Mouse (Mus musculus): ENCODE measurements around the gene Akna.

The Akna gene

DNA sequence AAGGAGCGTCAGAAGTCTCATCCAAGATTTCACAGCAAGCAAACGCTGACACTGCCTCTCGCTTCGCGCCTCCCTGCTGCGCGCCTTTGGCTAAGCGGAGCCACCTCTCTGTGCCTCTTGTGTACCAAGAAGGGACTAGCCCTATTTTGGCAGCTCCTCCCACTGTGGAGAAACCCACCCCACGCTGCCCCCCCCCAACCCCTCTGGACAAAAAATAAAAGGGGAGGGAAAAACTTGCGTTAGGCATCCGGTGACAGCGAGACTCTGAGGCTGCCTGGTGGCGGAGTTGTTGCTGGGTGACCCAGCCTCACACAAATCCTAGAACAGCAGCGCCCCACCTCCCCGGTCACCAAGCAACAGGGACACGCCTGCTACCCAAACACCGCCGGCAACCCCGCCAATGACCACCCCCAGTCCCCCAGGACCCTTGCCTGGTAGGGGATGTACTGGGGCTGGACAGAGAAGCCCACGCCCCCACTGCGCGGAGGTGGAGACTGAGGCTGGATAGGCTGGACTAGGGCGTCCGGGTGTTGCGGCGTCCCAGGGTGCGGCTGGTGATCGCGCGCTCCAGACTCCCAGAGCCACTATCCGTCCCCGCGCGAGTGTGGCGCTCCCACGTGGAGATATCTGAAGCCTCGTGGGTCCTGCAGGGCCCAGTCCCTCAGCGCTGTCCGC lies 6.9 kb upstream of the Akna start:
- peak; percentile 52 for DNase-seq (ENCODE audit: low spot score)

DNA sequence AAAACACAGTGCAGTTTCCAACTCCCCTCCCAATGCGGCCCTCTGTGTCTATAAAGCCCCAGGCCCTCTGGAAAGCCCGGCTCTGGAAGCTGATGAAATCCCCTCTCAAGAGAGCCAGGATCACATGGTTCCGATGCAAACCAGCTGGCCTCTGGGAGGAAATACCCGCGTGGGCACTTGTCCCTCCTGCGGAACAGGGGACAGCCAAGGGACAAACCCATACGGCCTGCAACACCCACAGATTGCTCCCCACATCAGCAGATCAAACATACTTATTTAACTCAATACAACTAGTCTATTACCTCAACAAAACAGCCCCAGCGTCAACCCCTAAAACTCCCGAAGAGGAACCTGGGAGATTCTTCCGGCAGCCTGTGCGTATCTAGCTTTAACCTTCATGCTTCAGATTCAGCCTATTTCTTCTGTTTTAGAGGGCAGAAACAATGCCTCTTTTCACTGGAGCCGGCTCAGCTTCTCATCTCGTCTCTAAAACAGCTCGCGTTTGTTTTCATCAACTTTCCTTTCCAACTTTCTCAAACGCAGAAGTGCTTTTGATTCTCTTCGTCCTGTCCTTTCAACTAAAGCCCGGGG lies 6.3 kb upstream of the Akna start:
- no peak for DNase-seq (ENCODE audit: low spot score)

- DNase-seq (ENCODE audit: low spot score), result peak; percentile 49
Measured at GRCm38 (mm10) chr4:63408649-63409048, 5.5 kb upstream of the Akna start.

GRCm38 (mm10) chr4:63408247-63408646 lies 5.1 kb upstream of the Akna start:
- no peak for DNase-seq (ENCODE audit: low spot score)

DNA sequence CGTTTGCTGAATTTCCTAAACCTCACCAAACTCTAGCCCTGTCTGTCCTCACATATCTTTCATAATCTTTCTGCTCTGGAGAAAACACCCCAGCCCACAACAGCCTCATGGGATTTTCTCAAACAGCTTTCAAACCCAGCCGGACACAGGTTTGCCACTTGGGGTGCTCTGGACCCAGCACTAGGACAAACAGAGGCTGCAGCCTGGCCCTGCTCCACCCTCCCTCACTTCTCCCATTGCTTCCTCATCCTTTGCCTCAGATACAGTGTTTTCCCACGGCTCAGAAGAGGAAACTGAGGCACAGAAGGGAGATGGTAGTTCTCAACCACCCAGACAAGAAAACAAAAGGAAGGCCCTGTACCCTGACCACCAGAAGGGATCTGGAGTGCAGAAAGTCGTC lies 2.5 kb upstream of the Akna start:
- DNase-seq (ENCODE audit: low spot score), result no peak

DNA sequence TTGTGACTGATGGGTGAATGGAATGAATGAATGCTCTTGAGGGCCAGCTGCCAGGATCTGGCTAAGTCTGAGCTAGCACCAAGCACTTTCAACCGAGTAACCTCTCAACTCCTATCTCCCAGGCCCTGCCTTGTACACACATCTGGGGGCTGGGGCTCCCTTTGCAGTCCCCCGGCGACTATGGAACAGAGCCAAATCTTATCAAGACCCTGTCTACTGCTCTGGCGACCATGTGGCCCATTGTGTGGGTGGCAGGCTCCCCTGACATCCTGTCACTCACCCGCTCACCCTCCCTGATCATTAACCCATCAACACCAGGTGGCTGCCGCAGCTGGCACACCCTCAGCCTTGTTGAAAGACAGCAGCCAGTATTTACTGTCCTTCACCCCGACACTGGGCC lies 1.9 kb upstream of the Akna start:
- DNase-seq (ENCODE audit: low spot score), result no peak

GRCm38 (mm10) chr4:63404205-63404604 lies 1.1 kb upstream of the Akna start:
- no peak for DNase-seq (ENCODE audit: low spot score)

DNA sequence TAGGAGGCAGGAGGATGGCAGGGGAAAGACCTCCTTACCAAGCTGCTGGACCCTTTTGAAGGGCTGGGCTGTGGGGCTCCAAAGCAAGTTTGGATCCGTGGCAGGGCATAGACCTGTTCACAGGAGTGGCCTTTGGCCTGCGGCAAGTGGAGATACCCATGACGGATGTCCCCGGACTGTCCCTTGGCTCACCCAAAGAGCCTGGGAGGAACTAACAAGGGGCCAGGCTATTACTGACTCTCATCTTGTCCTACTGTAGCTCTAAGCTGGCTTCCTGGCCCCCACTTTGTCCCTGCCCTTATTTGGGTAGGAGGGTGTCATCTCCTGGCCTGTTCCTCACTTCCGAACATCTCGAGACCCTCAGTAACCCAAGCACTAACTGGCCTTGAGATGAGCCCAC lies 596 bp downstream of the Akna start:
- DNase-seq (ENCODE audit: low spot score), result no peak

DNA sequence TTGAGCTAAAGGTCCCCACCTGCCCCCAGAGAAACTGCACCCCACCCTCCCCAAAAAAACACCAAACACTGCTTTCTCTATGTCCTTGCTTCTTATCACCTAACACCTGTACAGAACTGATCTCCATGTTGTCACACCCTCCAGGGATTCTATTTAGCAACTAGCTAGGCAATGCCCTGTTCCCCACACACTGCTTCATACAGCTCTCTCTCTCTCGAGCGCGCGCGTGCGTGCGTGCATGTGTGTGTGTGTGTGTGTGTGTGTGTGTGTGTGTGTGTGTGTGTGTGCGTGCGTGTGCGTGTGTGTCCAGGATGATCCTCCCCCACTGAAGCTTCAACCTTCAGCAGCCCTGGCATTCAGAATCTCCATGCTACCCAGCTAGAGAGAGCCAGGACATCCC lies 1.1 kb downstream of the Akna start:
- no peak for DNase-seq (ENCODE audit: low spot score)

DNA sequence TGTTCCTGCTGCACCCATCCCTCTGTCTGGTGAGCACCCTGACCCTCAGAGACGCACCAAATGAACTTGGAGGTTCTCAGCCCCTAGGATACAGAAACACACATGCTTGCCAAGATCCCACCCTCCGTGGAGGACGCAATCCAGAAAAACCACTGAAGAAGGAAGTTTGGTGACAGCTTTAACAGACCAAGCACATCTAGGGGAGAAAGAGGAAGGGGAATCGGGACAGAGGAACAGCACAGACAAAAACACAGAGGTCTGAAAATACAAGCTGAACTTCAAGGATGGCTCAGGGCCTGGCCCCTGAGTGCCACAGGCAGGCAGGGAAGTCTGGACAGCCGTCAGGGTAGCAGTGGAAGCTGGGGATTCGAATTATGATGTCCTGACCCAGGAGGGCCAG lies 1.5 kb downstream of the Akna start:
- DNase-seq (ENCODE audit: low spot score), result no peak

DNA sequence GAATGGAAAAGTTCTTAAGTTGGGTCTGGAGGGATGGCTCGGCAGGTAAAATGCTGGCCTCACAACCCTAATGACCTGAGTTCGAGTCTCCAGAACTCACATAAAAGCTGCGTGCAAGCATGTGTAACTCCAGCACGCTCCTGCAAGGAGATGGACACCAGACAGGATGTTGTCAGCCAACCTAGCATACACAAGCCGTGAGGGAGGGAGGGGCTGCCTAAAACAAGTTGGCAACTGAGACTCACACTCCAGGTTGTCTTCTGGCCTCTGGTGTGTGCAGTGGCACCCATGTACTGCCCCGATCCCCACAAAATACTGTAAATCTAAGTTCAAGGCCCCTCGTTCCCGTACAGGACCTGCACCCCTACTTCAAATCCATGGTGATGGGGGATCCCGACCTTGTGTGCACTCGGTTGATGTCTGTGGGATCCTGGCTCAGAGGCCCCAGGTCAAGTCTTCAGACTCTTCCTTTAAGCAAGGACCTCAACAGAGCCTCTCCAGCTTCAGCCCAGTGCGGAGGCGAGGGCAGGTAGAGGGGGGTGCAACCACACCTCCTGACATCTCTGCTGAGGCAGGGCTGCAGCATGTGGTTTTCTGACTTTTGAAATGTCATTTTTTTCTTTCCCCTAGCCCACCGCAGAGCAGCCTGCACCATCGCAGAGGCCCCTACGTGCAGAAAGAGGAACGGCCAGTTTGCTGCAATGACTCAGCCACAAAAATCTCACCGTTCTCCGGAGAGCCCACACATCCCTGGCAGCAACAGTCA lies 2.4 kb downstream of the Akna start:
- no peak for DNase-seq (ENCODE audit: low spot score)

- no peak for DNase-seq (ENCODE audit: low spot score)
Measured at GRCm38 (mm10) chr4:63399691-63400270, 3.4 kb downstream of the Akna start.

DNA sequence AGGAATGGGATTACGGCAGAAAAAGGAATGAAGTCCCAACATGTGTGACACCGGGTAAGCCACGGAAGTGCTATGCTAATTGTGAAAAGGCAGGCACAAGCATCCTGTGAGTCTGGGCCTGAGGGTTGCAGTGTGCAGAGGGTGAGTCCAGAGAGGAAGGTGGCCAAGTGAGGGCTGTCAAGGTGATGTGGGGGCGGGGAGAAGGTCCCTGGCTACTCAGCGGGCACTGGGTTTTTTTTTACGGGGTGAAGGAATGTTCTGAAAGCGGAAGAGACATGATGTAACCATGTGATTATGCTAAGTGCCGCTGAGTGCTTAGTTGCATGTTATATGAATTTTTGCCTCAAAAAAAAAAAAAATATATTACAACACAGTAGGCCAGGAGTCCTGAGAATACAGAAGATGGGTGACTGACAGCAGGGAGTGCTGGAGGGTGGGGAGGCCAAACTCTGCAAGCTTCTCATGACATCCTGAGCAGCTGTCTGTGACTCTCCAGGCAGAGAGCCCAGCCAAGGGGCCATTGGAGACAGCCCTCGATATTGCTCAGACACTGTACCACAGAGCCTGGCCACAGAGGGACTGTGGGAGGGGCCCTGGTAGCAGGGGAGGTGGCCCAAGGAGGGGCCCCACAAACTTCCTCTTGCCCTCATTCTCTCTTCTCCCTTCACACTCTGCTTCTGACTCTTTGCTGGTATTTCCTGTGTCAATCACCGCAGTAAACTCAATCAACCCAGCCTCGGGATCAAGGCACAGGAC lies 4.1 kb downstream of the Akna start:
- no peak for DNase-seq (ENCODE audit: low spot score)

- no peak for DNase-seq (ENCODE audit: low spot score)
Measured at GRCm38 (mm10) chr4:63397981-63398537, 5.1 kb downstream of the Akna start.

DNA sequence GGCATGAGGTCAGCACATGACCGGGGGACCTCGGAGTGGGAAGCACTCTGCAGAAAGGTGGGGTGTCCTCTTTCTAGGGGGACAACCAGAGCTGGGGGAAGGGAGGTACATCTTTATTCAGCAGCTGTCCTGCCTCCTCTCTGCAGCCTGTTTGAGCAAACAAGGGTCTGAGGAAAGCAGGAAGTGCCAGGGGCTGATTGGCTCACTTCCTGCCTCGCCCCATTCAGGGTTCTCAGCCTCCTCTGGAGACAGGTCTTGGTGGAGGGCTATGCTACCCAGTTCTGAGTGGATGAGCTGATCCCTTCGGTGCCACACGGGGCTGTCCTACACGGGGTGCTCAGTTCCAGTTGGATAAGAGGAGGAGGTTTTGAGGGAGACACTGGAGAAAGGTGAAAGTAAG lies 11.8 kb downstream of the Akna start:
- no peak for DNase-seq (ENCODE audit: low spot score)

DNA sequence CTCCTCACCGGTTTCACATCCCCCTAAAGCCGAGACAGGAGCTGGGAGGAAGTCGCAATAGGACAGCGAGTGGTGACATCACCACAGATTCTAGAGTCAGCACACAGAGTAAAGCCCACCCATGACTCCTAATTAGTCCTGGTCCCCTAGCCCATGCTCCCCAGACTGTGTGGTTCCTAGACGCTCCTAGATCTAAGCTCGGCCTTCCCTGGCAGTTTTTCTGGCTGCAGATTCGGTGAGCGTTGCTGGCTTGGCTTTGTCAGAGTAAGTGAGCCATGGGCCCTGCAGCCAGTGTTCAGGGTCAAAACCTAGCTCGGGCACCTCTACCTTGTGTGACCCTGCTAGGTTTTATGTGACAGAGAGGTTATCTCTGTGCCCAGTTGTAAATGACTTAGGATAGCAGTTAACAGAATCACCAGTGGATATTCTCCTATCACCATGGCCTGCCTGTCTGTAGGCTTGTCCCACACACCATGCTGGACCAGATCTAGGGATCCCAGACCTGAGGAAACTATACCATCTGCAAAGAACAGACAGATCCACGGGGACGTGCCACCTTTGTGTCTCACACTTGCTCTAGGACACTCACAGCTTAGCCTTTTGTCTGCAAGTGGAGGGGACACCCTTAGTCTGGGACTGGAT lies 13.1 kb downstream of the Akna start:
- DNase-seq (ENCODE audit: low spot score), result no peak

DNA sequence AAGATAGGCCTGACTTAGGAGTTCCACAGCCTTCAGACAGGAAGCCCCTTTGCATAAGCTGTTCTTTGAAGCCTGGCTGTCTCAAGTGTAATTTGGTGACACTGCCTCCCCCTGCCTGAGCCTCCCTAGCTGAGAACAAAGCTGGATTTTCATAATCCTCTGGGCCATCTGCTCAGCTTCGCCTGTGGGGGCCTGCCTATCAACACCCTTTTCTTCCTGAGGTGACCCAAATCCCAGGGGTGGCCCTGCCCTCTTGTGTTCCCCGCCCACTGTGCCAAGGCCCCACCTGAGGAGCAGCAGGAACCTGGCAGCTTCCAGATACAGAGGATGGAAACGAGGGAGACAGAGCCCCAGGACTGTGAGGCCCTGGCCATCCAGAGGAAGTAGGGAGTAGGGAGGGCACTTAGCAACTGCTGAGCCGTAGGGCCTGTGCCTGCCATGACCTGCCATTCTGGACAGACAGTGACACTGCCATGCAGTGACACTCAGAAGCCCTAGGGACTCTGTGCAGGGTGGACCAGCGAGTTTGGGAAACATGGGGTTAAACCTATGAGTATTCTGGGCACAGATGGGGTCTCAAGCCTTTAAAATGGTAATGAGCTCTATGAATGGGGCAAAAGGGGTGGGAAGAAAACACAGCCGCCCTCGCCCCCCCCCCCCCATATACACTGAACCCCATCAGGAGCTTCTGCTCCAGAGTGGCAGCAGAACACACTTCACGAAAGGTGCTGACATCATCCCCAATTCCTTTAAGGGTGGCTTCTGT lies 13.8 kb downstream of the Akna start:
- DNase-seq (ENCODE audit: low spot score), result no peak

DNA sequence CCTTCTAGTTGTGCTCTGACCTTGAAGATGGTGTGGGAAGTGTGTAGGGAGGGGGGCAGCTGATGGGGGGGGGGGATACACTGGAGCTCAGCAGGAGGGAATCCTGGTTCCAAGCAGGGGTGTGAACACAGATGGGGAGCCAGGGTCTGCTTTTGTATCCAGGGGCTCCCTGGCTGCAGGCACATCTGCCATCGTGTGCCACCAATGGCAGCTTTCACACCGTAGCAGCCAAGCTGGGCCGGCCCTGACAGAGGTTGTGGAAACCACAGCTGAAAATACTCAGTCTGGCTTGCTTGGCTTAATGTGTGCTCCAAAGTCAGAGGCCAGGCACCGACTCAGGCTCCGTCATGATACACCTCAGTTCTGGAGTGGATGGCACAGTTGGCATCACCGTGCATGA lies 15.1 kb downstream of the Akna start:
- no peak for DNase-seq (ENCODE audit: low spot score)

DNA sequence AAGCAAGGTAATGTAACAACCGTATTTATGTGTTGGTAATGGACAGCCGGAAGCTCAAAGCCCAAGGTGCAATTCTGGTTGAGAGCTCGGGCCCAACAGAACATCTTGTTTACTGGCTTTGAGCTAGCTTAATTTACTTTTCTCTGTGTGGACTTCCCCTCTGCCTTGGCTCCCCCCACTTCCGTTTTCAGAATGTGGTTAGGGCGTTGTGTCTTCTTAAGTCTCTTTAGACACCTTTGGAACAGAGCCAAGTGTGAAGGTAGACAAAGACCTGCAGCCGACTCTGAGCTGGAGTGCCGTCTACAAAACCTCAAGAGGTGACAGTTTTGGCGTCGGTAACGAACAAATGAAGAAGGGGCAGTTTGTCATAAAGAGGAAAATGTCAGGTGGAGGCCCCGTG lies 17.4 kb downstream of the Akna start:
- no peak for DNase-seq (ENCODE audit: low spot score)

DNA sequence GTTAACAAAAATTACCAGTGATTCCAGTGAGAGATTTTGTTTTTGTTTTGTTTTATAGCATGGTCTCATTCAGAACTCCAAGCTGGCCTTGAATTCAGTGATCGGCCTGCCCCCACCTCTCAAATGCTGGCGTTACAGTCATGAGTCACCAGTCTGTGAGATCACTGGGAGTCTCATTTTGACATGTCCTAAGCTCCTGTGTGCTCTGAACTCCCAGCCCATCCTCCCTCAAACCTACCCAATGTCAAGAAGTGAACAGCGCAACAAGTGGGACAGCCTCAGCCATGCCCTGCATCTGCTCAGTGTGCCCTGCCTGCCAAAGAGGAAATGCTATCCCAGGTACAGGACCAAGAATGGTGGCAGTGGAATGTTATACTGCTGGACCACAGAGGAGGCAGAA lies 17.9 kb downstream of the Akna start:
- DNase-seq (ENCODE audit: low spot score), result no peak

- DNase-seq (ENCODE audit: low spot score), result no peak
Measured at GRCm38 (mm10) chr4:63384262-63384661, 18.9 kb downstream of the Akna start.
